Mouse (Mus musculus): ENCODE results near the gene Ntn4.

Ntn4 gene

GRCm38 (mm10) chr10:93641821-93642746 is 1.6 kb downstream of the Ntn4 start:
- DNase-seq (ENCODE audit: low spot score), result no peak

- DNase-seq (ENCODE audit: low spot score), result peak; percentile 21
Observed at GRCm38 (mm10) chr10:93642897-93643296, 2.4 kb downstream of the Ntn4 start.

- no peak for DNase-seq (ENCODE audit: low spot score)
Observed at GRCm38 (mm10) chr10:93644451-93644941, 4.0 kb downstream of the Ntn4 start.

- no peak for DNase-seq (ENCODE audit: low spot score)
Observed at GRCm38 (mm10) chr10:93647655-93648561, 7.4 kb downstream of the Ntn4 start.

GRCm38 (mm10) chr10:93648598-93649102 is 8.2 kb downstream of the Ntn4 start:
- no peak for DNase-seq (ENCODE audit: low spot score)

GRCm38 (mm10) chr10:93649127-93649526 is 8.6 kb downstream of the Ntn4 start:
- no peak for DNase-seq (ENCODE audit: low spot score)

GRCm38 (mm10) chr10:93649600-93649999 is 9.1 kb downstream of the Ntn4 start:
- no peak for DNase-seq (ENCODE audit: low spot score)

GRCm38 (mm10) chr10:93653322-93653721 is 12.8 kb downstream of the Ntn4 start:
- DNase-seq (ENCODE audit: low spot score), result no peak

GRCm38 (mm10) chr10:93655428-93655827 is 14.9 kb downstream of the Ntn4 start:
- no peak for DNase-seq (ENCODE audit: low spot score)

- DNase-seq (ENCODE audit: low spot score), result no peak
Observed at GRCm38 (mm10) chr10:93659792-93660191, 19.3 kb downstream of the Ntn4 start.

- no peak for DNase-seq (ENCODE audit: low spot score)
Observed at GRCm38 (mm10) chr10:93661348-93661991, 21.0 kb downstream of the Ntn4 start.

- no peak for DNase-seq (ENCODE audit: low spot score)
Observed at GRCm38 (mm10) chr10:93662018-93662417, 21.5 kb downstream of the Ntn4 start.

- no peak for DNase-seq (ENCODE audit: low spot score)
Observed at GRCm38 (mm10) chr10:93666222-93666621, 25.7 kb downstream of the Ntn4 start.

- no peak for DNase-seq (ENCODE audit: low spot score)
Observed at GRCm38 (mm10) chr10:93666996-93667395, 26.5 kb downstream of the Ntn4 start.

- DNase-seq (ENCODE audit: low spot score), result no peak
Observed at GRCm38 (mm10) chr10:93672646-93673479, 32.4 kb downstream of the Ntn4 start.

GRCm38 (mm10) chr10:93679191-93680007 is 38.9 kb downstream of the Ntn4 start:
- no peak for DNase-seq (ENCODE audit: low spot score)

GRCm38 (mm10) chr10:93680680-93681377 is 40.3 kb downstream of the Ntn4 start:
- no peak for DNase-seq (ENCODE audit: low spot score)

- DNase-seq (ENCODE audit: low spot score), result no peak
Observed at GRCm38 (mm10) chr10:93682185-93682747, 41.8 kb downstream of the Ntn4 start.

GRCm38 (mm10) chr10:93683185-93683584 is 42.7 kb downstream of the Ntn4 start:
- DNase-seq (ENCODE audit: low spot score), result no peak

Data from urinary bladder, postnatal 14 days (tissue).